Mouse (Mus musculus): ENCODE data around the gene Ttc28. TPM values are rescaled to one million over a fixed set of nuclear protein-coding genes. Genes with fewer than 3 reads are reported as not detected.

Ttc28 gene
- polyA plus RNA-seq, 1 experiment from 2014 or later, result 18.8 TPM

DNA sequence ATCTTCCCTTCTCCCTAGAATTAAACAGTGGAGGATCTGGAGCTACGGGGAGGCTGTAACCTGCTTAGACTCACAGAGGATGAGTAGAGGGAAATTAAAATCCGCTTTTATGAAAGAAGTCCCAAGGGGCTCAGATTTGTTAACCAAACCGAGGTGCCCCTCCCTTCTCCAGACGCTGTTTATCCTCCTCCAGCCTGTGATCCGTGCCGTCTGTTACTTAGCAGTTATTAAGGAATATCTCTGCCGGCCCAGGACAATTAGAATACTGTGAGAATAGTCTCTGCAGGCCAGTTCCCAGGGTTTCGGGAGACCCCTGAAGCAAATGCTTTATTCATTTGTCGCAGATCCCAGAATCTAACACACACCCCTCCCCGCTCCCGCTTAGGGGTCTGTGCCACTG is 283.8 kb downstream of the Ttc28 start:
- H3K9ac ChIP-seq (replicated peaks), result 0 out of 2 replicates have a peak overlapping the region, but pooled peaks have one; percentile 14
- H3K36me3 ChIP-seq, result no peaks in the 10 kb centered on the region
- peaks cover 61% of the 10 kb centered on the region for H3K4me1 ChIP-seq
- H3K27ac ChIP-seq (replicated peaks), result peak overlapping the region; percentile 71
- peak; percentile 19; the same call in 1 of the 2 replicates for ATAC-seq (ENCODE audit: low FRiP score)
- WGBS, result 17% methylated on average over 11 of the region's 11 CpGs
- no peaks in the 10 kb centered on the region for H3K9me3 ChIP-seq (replicated peaks)
- H3K27me3 ChIP-seq (replicated peaks), result no peaks in the 10 kb centered on the region
- no peak overlapping the region for H3K4me3 ChIP-seq (replicated peaks)
- peak overlapping the region; percentile 27 for H3K4me2 ChIP-seq

DNA sequence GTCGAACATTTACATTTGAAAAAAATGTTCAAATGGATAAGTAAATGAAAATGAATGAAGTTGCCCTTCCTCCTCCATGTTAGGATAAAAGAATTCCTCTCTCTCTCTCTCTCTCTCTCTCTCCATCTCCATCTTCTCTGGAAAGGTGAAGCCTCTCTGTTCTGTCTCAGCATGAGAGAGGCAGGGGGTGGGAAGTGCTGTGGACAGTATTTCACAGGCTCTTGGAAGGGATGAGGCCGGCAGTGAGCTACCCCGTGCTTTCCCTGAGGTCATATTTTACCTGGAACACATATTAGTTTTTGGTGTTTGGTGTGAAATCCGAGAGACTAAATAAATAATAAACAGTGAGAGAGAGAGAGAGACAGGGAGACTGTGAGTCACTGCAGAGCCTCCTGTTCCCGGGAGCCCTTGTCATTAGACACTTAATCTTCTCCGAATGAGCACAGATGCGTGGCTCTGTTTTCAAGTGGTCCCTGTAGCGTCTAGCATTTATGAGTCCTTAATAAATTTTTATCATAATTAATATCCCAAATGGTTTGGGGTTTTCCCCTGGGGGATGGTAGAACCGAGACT is 284.8 kb downstream of the Ttc28 start:
- no peak overlapping the region for H3K4me2 ChIP-seq
- peak; percentile 44; the same call in 1 of the 2 replicates for ATAC-seq (ENCODE audit: low FRiP score)
- no peaks in the 10 kb centered on the region for H3K27me3 ChIP-seq (replicated peaks)
- peak overlapping the region; percentile 71 for H3K27ac ChIP-seq (replicated peaks)
- H3K4me1 ChIP-seq, result peaks cover 57% of the 10 kb centered on the region
- no peak overlapping the region for H3K4me3 ChIP-seq (replicated peaks)
- H3K9me3 ChIP-seq (replicated peaks), result no peaks in the 10 kb centered on the region
- no peaks in the 10 kb centered on the region for H3K36me3 ChIP-seq
- WGBS, result 18% methylated on average over 9 of the region's 9 CpGs
- H3K9ac ChIP-seq (replicated peaks), result 0 out of 2 replicates have a peak overlapping the region, but pooled peaks have one; percentile 14

DNA sequence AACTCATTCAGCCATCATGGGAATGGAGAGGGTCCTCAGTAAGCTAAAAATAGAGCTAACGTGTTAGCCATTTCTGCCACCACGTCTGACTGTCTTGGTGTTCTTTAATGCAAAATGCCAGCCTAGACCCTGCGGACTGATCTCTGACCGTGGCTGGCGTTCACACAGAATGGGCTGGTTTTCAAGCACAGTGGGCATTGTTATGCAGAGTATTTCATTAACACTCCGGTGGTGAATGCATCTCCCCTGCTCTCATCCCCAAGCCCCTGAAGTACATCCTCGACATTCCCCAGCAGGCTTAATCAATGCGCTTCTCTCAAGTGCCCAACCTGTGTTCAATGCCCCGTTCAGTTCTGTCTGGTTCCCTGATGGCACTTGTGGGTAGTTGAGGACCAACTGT is 290.8 kb downstream of the Ttc28 start:
- no peak for ATAC-seq (ENCODE audit: low FRiP score)
- Histone ChIP-seq H3K9me3 (replicated peaks) (no peaks in the 10 kb centered on the region), H3K9ac (replicated peaks) (no peak overlapping the region), H3K4me2 (no peak overlapping the region), H3K4me3 (replicated peaks) (no peak overlapping the region), H3K36me3 (no peaks in the 10 kb centered on the region), H3K27ac (replicated peaks) (no peak overlapping the region; the same call in 1 of the 2 replicates), H3K27me3 (replicated peaks) (no peaks in the 10 kb centered on the region), H3K4me1 (peaks cover 28% of the 10 kb centered on the region)
- 21% methylated on average over 9 of the region's 9 CpGs for WGBS

DNA sequence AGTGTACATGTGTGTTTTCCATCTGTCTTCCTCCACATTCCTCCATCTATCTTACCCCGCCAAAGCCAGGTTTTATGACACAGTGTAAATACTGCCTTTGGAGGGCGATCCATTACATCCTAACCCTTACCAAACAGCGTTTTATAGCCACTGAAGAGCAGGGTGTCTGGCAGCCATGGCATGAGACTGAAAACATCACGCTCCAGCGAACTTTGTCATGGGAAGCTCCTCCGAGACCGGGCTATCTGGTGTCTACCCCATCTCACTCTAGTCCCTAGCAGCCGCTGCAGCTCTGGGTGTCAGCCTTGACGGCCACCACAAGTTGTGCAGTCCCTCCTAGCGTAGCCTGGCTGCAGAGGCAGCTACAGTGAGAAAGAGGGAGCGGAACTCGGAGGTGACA is 295.8 kb downstream of the Ttc28 start:
- Histone ChIP-seq H3K36me3 (no peaks in the 10 kb centered on the region), H3K4me3 (replicated peaks) (no peak overlapping the region), H3K27me3 (replicated peaks) (no peaks in the 10 kb centered on the region), H3K9me3 (replicated peaks) (no peaks in the 10 kb centered on the region), H3K4me1 (peaks cover 67% of the 10 kb centered on the region), H3K9ac (replicated peaks) (peak overlapping the region; percentile 4), H3K27ac (replicated peaks) (peak overlapping the region; percentile 38), H3K4me2 (peak overlapping the region; percentile 11)
- no peak for ATAC-seq (ENCODE audit: low FRiP score)
- 30% methylated on average over 12 of the region's 12 CpGs for WGBS

DNA sequence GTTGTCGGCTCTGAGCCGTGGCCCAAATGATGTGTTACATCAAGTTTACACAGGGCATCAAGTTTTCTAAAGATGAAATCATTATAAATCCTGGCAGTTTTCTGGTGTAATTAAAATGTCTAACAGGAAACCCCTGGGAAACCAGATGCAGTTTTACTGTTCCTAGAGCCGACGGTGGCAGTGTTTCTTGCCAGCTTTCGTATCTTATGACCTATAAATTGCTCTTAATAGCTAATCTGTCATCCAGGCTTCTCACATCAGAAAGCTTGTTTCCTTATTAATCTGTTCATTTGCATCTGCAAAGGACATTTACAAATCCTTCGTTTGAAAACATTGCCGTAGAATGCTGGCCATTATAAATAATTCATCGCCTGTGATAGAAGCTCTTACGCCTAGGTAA is 296.2 kb downstream of the Ttc28 start:
- ATAC-seq (ENCODE audit: low FRiP score), result no peak

GRCm38 (mm10) chr5:111176441-111176840 is 296.8 kb downstream of the Ttc28 start:
- Histone ChIP-seq H3K9me3 (replicated peaks) (no peaks in the 10 kb centered on the region), H3K4me3 (replicated peaks) (no peak overlapping the region), H3K36me3 (no peaks in the 10 kb centered on the region), H3K27me3 (replicated peaks) (no peaks in the 10 kb centered on the region), H3K4me2 (no peak overlapping the region), H3K9ac (replicated peaks) (no peak overlapping the region), H3K27ac (replicated peaks) (peak overlapping the region; percentile 38), H3K4me1 (peaks cover 73% of the 10 kb centered on the region)
- WGBS, result 75% methylated on average over 13 of the region's 13 CpGs
- ATAC-seq (ENCODE audit: low FRiP score), result no peak

More for the DNA sequence above, 296.2 kb downstream of the Ttc28 start:
- WGBS, result 20% methylated on average over 9 of the region's 9 CpGs
- H3K9me3 ChIP-seq (replicated peaks), result no peaks in the 10 kb centered on the region
- H3K4me3 ChIP-seq (replicated peaks), result no peak overlapping the region
- H3K9ac ChIP-seq (replicated peaks), result peak overlapping the region; percentile 4
- H3K36me3 ChIP-seq, result no peaks in the 10 kb centered on the region
- peak overlapping the region; percentile 11; the same call in 1 of the 2 replicates for H3K4me2 ChIP-seq
- H3K4me1 ChIP-seq, result peaks cover 67% of the 10 kb centered on the region
- H3K27me3 ChIP-seq (replicated peaks), result no peaks in the 10 kb centered on the region
- peak overlapping the region; percentile 38 for H3K27ac ChIP-seq (replicated peaks)

GRCm38 (mm10) chr5:111178324-111179076 is 298.9 kb downstream of the Ttc28 start:
- Histone ChIP-seq H3K9ac (replicated peaks) (peak overlapping the region; percentile 20; the same call in 1 of the 2 replicates), H3K9me3 (replicated peaks) (no peaks in the 10 kb centered on the region), H3K4me3 (replicated peaks) (no peak overlapping the region), H3K4me1 (peaks cover 82% of the 10 kb centered on the region), H3K27ac (replicated peaks) (peak overlapping the region; percentile 85), H3K36me3 (peaks cover 2% of the 10 kb centered on the region; the same call in 1 of the 2 replicates), H3K27me3 (replicated peaks) (no peaks in the 10 kb centered on the region), H3K4me2 (no peak overlapping the region)
- WGBS, result 33% methylated on average over 21 of the region's 21 CpGs
- no peak for ATAC-seq (ENCODE audit: low FRiP score)

DNA sequence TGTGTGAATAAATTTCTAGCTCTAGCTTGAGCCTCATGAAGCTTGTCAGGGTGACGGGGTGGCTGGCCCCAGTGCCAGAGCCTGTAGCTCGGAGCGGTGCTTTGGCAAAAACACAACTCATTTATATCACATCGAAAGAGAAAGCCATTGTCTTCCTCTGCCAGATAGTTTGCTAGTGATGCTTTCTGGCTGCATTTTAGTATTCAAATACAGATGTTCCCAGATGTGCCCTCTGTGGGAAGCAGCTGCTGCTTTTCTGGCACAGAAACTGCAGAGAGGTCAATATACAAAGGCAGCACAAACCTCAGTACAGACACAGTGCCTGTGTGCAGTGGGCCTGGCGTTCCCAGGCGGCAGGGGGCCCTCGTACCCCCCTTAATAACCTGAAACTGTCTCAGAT is 300.0 kb downstream of the Ttc28 start:
- Histone ChIP-seq H3K4me2 (peak overlapping the region; percentile 21), H3K27me3 (replicated peaks) (no peaks in the 10 kb centered on the region), H3K36me3 (peaks cover 2% of the 10 kb centered on the region; the same call in 1 of the 2 replicates), H3K4me3 (replicated peaks) (no peak overlapping the region), H3K27ac (replicated peaks) (peak overlapping the region; percentile 85), H3K4me1 (peaks cover 87% of the 10 kb centered on the region), H3K9ac (replicated peaks) (0 out of 2 replicates have a peak overlapping the region, but pooled peaks have one; percentile 20), H3K9me3 (replicated peaks) (no peaks in the 10 kb centered on the region)
- WGBS, result 16% methylated on average over 7 of the region's 7 CpGs
- peak; percentile 29; the same call in 1 of the 2 replicates for ATAC-seq (ENCODE audit: low FRiP score)

- no peaks in the 10 kb centered on the region for H3K27me3 ChIP-seq (replicated peaks)
- peak; percentile 43; the same call in 1 of the 2 replicates for ATAC-seq (ENCODE audit: low FRiP score)
- H3K9me3 ChIP-seq (replicated peaks), result no peaks in the 10 kb centered on the region
- peak overlapping the region; percentile 14; the same call in 1 of the 2 replicates for H3K9ac ChIP-seq (replicated peaks)
- WGBS, result 22% methylated on average over 25 of the region's 25 CpGs
- peak overlapping the region; percentile 21 for H3K4me2 ChIP-seq
- peaks cover 2% of the 10 kb centered on the region; the same call in 1 of the 2 replicates for H3K36me3 ChIP-seq
- H3K4me1 ChIP-seq, result peaks cover 83% of the 10 kb centered on the region
- peak overlapping the region; percentile 85 for H3K27ac ChIP-seq (replicated peaks)
- no peak overlapping the region for H3K4me3 ChIP-seq (replicated peaks)
These were observed 300.8 kb downstream of the Ttc28 start for GRCm38 (mm10) chr5:111180091-111181053.

DNA sequence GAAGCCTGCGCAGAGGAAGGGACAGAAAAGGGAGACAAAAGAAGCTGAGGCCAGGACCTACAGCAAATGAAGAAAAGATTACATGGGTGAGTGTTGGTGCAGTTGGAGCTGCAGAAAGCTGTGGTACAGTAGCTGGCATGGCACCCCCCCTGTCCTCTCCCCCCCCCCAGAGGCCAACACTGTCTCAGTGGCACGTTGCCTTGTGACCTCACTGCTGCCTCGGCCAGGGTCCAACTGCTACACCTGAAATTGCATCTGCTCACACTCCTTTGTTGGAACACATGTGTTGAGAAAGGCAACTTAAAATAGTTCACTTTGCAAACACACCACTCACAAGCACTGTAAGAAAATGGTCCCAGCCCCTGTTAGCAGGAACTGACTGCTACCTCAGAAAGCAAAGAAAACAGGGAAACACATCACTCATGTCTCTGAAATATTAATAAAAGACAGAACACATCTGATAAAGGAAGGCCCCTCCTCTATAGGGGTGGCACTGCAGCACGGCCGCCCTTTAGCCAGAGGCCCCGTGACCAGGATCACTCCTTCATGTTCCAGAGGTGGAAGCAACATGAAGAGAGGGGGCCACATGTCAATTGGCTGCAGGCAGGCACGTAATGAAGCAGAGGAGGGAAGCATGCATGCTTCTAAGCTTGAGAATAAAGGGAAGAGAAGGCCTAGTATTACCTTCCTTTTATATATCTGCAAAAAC is 301.8 kb downstream of the Ttc28 start:
- ATAC-seq (ENCODE audit: low FRiP score), result no peak
- H3K4me1 ChIP-seq, result peaks cover 77% of the 10 kb centered on the region
- no peak overlapping the region for H3K4me2 ChIP-seq
- peak overlapping the region; percentile 85 for H3K27ac ChIP-seq (replicated peaks)
- H3K4me3 ChIP-seq (replicated peaks), result no peak overlapping the region
- peak overlapping the region; percentile 14; the same call in 1 of the 2 replicates for H3K9ac ChIP-seq (replicated peaks)
- 65% methylated on average over 7 of the region's 7 CpGs for WGBS
- H3K27me3 ChIP-seq (replicated peaks), result no peaks in the 10 kb centered on the region
- peaks cover 2% of the 10 kb centered on the region; the same call in 1 of the 2 replicates for H3K36me3 ChIP-seq
- no peaks in the 10 kb centered on the region for H3K9me3 ChIP-seq (replicated peaks)

Measured in neural tube, embryonic 15.5 days (tissue).